Mouse (Mus musculus) hindbrain, postnatal 0 days (tissue): ENCODE measurements at regions not wholly inside any gene's neighbourhood (a gene's known extent, or its start where the extent isn't known, plus 50 kb on each side); places are given as distances from the start of the nearest gene placed in this dataset.

Source experiments
- ATAC-seq: fragments of 200-750 bp; cut with Nextera tagmentation; 2 replicates; pipeline ENCODE4 v1.8.0; 2017; ENCODE audit warnings: mild to moderate bottlenecking, moderate TSS enrichment, moderate library complexity
- DNase-seq: peaks from one replicate; pipeline ENCODE4 v3.0.0-alpha.2; 2015; ENCODE audit warnings: low spot score
- H3K27ac ChIP-seq: fragments of 300-500 bp; sonication (generic); 2 replicates; pipeline ENCODE4 v1.5.1; 2014; ENCODE audit warnings: mild to moderate bottlenecking
- H3K27me3 ChIP-seq: fragments of 300-500 bp; sonication (generic); 2 replicates; pipeline ENCODE4 v1.6.1; 2014; ENCODE audit warnings: low read length, mixed read lengths; ENCODE audit not compliant: insufficient read depth
- H3K36me3 ChIP-seq: fragments of 300-500 bp; sonication (generic); 2 replicates; pipeline ENCODE4 v1.6.1; 2014; ENCODE audit warnings: low read length, mixed read lengths; ENCODE audit not compliant: insufficient read depth
- H3K4me1 ChIP-seq: fragments of 300-500 bp; sonication (generic); 2 replicates; pipeline ENCODE4 v1.6.1; 2014; ENCODE audit warnings: antibody characterized with exemption, low read length, mixed read lengths; ENCODE audit not compliant: insufficient read depth
- H3K4me2 ChIP-seq: fragments of 300-500 bp; sonication (generic); 2 replicates; pipeline ENCODE4 v1.6.1; 2014; ENCODE audit warnings: low read depth, mild to moderate bottlenecking, low read length, moderate library complexity, mixed read lengths
- H3K4me3 ChIP-seq: fragments of 300-500 bp; sonication (generic); 2 replicates; pipeline ENCODE4 v1.5.1; 2014; ENCODE audit warnings: low read length
- H3K9ac ChIP-seq: fragments of 300-500 bp; sonication (generic); replicated peaks from 2 replicates; pipeline ENCODE4 v1.6.1; 2014; ENCODE audit warnings: mild to moderate bottlenecking, low read length, moderate library complexity, mixed read lengths
- H3K9me3 ChIP-seq: fragments of 300-500 bp; sonication (generic); 2 replicates; pipeline ENCODE4 v1.6.1; 2016; ENCODE audit warnings: low read length, mixed read lengths
- CTCF ChIP-seq: IDR thresholded peaks from 2 replicates; pipeline ENCODE4 v1.5.1; 2016; ENCODE audit warnings: antibody characterized with exemption, control low read depth, low read depth
- WGBS: fragments of 180-500 bp; shearing (Covaris S2); extraction: QIAGEN DNeasy Blood & Tissue Kit; methylation state at CpG from one replicate; pipeline ENCODE4 v1.1.7; 2014; 5-methylcytosine and 5-hydroxymethylcytosine counted together

- no peak for DNase-seq
- H3K9ac ChIP-seq: no peak overlapping the region
- no peak for ATAC-seq
- 81% methylated on average over 11 of the region's 11 CpGs for WGBS
- no peak overlapping the region for H3K4me2 ChIP-seq
- no peaks in the 10 kb centered on the region for H3K4me1 ChIP-seq
- no peak overlapping the region for H3K4me3 ChIP-seq
- H3K27me3 ChIP-seq: no peaks in the 10 kb centered on the region
- no peaks in the 10 kb centered on the region for H3K36me3 ChIP-seq
- no peak for TF ChIP-seq CTCF
- H3K27ac ChIP-seq: no peak overlapping the region
- no peaks in the 10 kb centered on the region for H3K9me3 ChIP-seq
These were observed 222.3 kb upstream of the Map3k1 start for GRCm38 (mm10) chr13:112031061-112031460.

- Histone ChIP-seq H3K4me1 (no peaks in the 10 kb centered on the region), H3K9me3 (no peaks in the 10 kb centered on the region), H3K36me3 (no peaks in the 10 kb centered on the region), H3K9ac (no peak overlapping the region), H3K4me3 (no peak overlapping the region), H3K27me3 (no peaks in the 10 kb centered on the region), H3K4me2 (no peak overlapping the region), H3K27ac (no peak overlapping the region)
- TF ChIP-seq CTCF: no peak
- no peak for DNase-seq
- 88% methylated on average over 24 of the region's 24 CpGs for WGBS
- ATAC-seq: no peak
These were observed 223.0 kb upstream of the Map3k1 start for GRCm38 (mm10) chr13:112031631-112032320.

- ATAC-seq (no peak), DNase-seq (no peak)
- H3K27me3 ChIP-seq: no peaks in the 10 kb centered on the region
- 82% methylated on average over 8 of the region's 8 CpGs for WGBS
- H3K9ac ChIP-seq: no peak overlapping the region
- no peaks in the 10 kb centered on the region for H3K4me1 ChIP-seq
- no peak overlapping the region for H3K4me3 ChIP-seq
- no peak for TF ChIP-seq CTCF
- no peaks in the 10 kb centered on the region for H3K36me3 ChIP-seq
- H3K9me3 ChIP-seq: no peaks in the 10 kb centered on the region
- no peak overlapping the region for H3K4me2 ChIP-seq
- H3K27ac ChIP-seq: no peak overlapping the region
These were observed 229.1 kb upstream of the Map3k1 start for GRCm38 (mm10) chr13:112037731-112038380.

GRCm38 (mm10) chr13:112038556-112039304, 229.9 kb upstream of the Map3k1 start:
- ATAC-seq (no peak), DNase-seq (no peak)
- Histone ChIP-seq H3K36me3 (no peaks in the 10 kb centered on the region), H3K4me2 (no peak overlapping the region), H3K4me3 (no peak overlapping the region), H3K27ac (no peak overlapping the region), H3K4me1 (no peaks in the 10 kb centered on the region), H3K9me3 (no peaks in the 10 kb centered on the region), H3K9ac (no peak overlapping the region), H3K27me3 (no peaks in the 10 kb centered on the region)
- TF ChIP-seq CTCF: no peak
- 87% methylated on average over 9 of the region's 9 CpGs for WGBS

- Histone ChIP-seq H3K27ac (no peak overlapping the region), H3K4me2 (no peak overlapping the region), H3K4me1 (no peaks in the 10 kb centered on the region), H3K4me3 (no peak overlapping the region), H3K27me3 (no peaks in the 10 kb centered on the region), H3K9me3 (no peaks in the 10 kb centered on the region), H3K36me3 (no peaks in the 10 kb centered on the region), H3K9ac (no peak overlapping the region)
- DNase-seq: no peak
- TF ChIP-seq CTCF: no peak
- WGBS: 83% methylated on average over 7 of the region's 7 CpGs
- no peak for ATAC-seq
These were observed 230.8 kb upstream of the Map3k1 start for GRCm38 (mm10) chr13:112039422-112040145.

GRCm38 (mm10) chr13:112043524-112044246, 234.9 kb upstream of the Map3k1 start:
- Histone ChIP-seq H3K9ac (no peak overlapping the region), H3K4me1 (no peaks in the 10 kb centered on the region), H3K27me3 (no peaks in the 10 kb centered on the region), H3K9me3 (no peaks in the 10 kb centered on the region), H3K4me3 (no peak overlapping the region), H3K27ac (no peak overlapping the region), H3K36me3 (no peaks in the 10 kb centered on the region), H3K4me2 (no peak overlapping the region)
- ATAC-seq (no peak), DNase-seq (no peak)
- TF ChIP-seq CTCF: no peak
- WGBS: 97% methylated on average over 13 of the region's 13 CpGs
